Mouse (Mus musculus) heart, postnatal 0 days (tissue): ENCODE measurements around the gene Fam163b. TPM values are rescaled to one million over a fixed set of nuclear protein-coding genes. Genes with fewer than 3 reads are reported as not detected.

Source experiments
- ATAC-seq: fragments of 200-750 bp; cut with Nextera tagmentation; 2 replicates; pipeline ENCODE4 v1.8.0; 2017; ENCODE audit warnings: low read depth, moderate number of reproducible peaks, moderate library complexity; ENCODE audit not compliant: insufficient read depth
- DNase-seq: peaks from one replicate; pipeline ENCODE4 v3.0.0-alpha.2; 2016; ENCODE audit warnings: low spot score
- H3K27ac ChIP-seq: fragments of 300-500 bp; sonication (generic); 2 replicates; pipeline ENCODE4 v1.5.1; 2014; ENCODE audit warnings: low read depth, mild to moderate bottlenecking
- H3K27me3 ChIP-seq: fragments of 300-500 bp; sonication (generic); 2 replicates; pipeline ENCODE4 v1.6.1; 2014; ENCODE audit warnings: low read length, mixed read lengths; ENCODE audit not compliant: control insufficient read depth, insufficient read depth
- H3K36me3 ChIP-seq: fragments of 300-500 bp; sonication (generic); replicated peaks from 2 replicates; pipeline ENCODE4 v1.6.1; 2014; ENCODE audit warnings: low read length, mixed read lengths; ENCODE audit not compliant: control insufficient read depth, insufficient read depth
- H3K4me1 ChIP-seq: fragments of 300-500 bp; sonication (generic); 2 replicates; pipeline ENCODE4 v1.6.1; 2014; ENCODE audit warnings: antibody characterized with exemption; ENCODE audit not compliant: control insufficient read depth, insufficient read depth
- H3K4me2 ChIP-seq: fragments of 300-500 bp; sonication (generic); 2 replicates; pipeline ENCODE4 v1.6.1; 2014; ENCODE audit warnings: low read depth, mild to moderate bottlenecking, low read length, moderate library complexity
- H3K4me3 ChIP-seq: fragments of 300-500 bp; sonication (generic); 2 replicates; pipeline ENCODE4 v1.5.1; 2014; ENCODE audit warnings: low read depth, low read length
- H3K9ac ChIP-seq: fragments of 300-500 bp; sonication (generic); replicated peaks from 2 replicates; pipeline ENCODE4 v1.6.1; 2014; ENCODE audit warnings: low read depth, low read length, mixed read lengths
- H3K9me3 ChIP-seq: fragments of 300-500 bp; sonication (generic); replicated peaks from 2 replicates; pipeline ENCODE4 v1.6.1; 2016; ENCODE audit warnings: low read length; ENCODE audit not compliant: control insufficient read depth
- CTCF ChIP-seq: IDR thresholded peaks from 2 replicates; pipeline ENCODE4 v1.5.1; 2016; ENCODE audit warnings: antibody characterized with exemption, control low read depth, low read depth
- EP300 ChIP-seq: IDR thresholded peaks from 2 replicates; pipeline ENCODE4 v1.6.1; 2016; ENCODE audit warnings: antibody characterized with exemption, low read depth
- WGBS: fragments of 180-500 bp; shearing (Covaris S2); extraction: QIAGEN DNeasy Blood & Tissue Kit; methylation state at CpG from one replicate; pipeline ENCODE4 v1.1.7; 2014; 5-methylcytosine and 5-hydroxymethylcytosine counted together
- polyA plus RNA-seq: library from polyadenylated mRNA; unstranded; fragments of >200 nt; fragmentation: Nextera tagmentation; extraction: Ambion mirVana; gene quantifications from 2 replicates; pipeline ENCODE4 v1.2.1, GENCODE M21; 2015
- total RNA-seq: library from RNA; depleted of rRNA; stranded (reverse); fragments of >200 nt; gene quantifications from 2 replicates; pipeline ENCODE4 v1.2.3, GENCODE M21; 2014; ENCODE audit warnings: low replicate concordance

The Fam163b gene
- total and polyA plus RNA-seq, 2 experiments from 2014 or later: 0.23 to 0.36 TPM

GRCm38 (mm10) chr2:27114169-27114568, 28.1 kb downstream of the Fam163b start:
- ATAC-seq (no peak), DNase-seq (no peak)
- Histone ChIP-seq H3K4me3 (no peak overlapping the region), H3K27me3 (no peaks in the 10 kb centered on the region), H3K27ac (no peak overlapping the region), H3K4me1 (peaks cover 12% of the 10 kb centered on the region; the same call in 1 of the 2 replicates), H3K36me3 (no peaks in the 10 kb centered on the region), H3K4me2 (no peak overlapping the region), H3K9me3 (no peaks in the 10 kb centered on the region), H3K9ac (no peak overlapping the region)
- TF ChIP-seq CTCF: no peak
- TF ChIP-seq EP300: no peak
- 82% methylated on average over 10 of the region's 10 CpGs for WGBS

GRCm38 (mm10) chr2:27112585-27112984, 29.7 kb downstream of the Fam163b start:
- WGBS: 82% methylated on average over 20 of the region's 20 CpGs
- Histone ChIP-seq H3K9me3 (no peaks in the 10 kb centered on the region), H3K9ac (no peak overlapping the region), H3K36me3 (no peaks in the 10 kb centered on the region), H3K4me3 (no peak overlapping the region), H3K27ac (no peak overlapping the region), H3K27me3 (0 out of 2 replicates have a peak, but pooled peaks cover 5% of the 10 kb centered on the region), H3K4me1 (no peaks in the 10 kb centered on the region), H3K4me2 (no peak overlapping the region)
- no peak for TF ChIP-seq CTCF
- TF ChIP-seq EP300: no peak
- ATAC-seq: no peak
- no peak for DNase-seq

- Histone ChIP-seq H3K4me3 (no peak overlapping the region), H3K27ac (no peak overlapping the region), H3K9ac (no peak overlapping the region), H3K4me2 (no peak overlapping the region), H3K4me1 (peaks cover 2% of the 10 kb centered on the region; the same call in 1 of the 2 replicates), H3K27me3 (0 out of 2 replicates have a peak, but pooled peaks cover 5% of the 10 kb centered on the region), H3K36me3 (no peaks in the 10 kb centered on the region), H3K9me3 (no peaks in the 10 kb centered on the region)
- no peak for TF ChIP-seq CTCF
- TF ChIP-seq EP300: no peak
- WGBS: 85% methylated on average over 5 of the region's 5 CpGs
- no peak for ATAC-seq
- DNase-seq: no peak
Measured at GRCm38 (mm10) chr2:27109052-27109451, 33.2 kb downstream of the Fam163b start.

- H3K4me1 ChIP-seq: peaks cover 5% of the 10 kb centered on the region; the same call in 1 of the 2 replicates
- DNase-seq (no peak), ATAC-seq (no peak)
- no peak overlapping the region for H3K9ac ChIP-seq
- 82% methylated on average over 2 of the region's 2 CpGs for WGBS
- 0 out of 2 replicates have a peak, but pooled peaks cover 5% of the 10 kb centered on the region for H3K27me3 ChIP-seq
- no peaks in the 10 kb centered on the region for H3K9me3 ChIP-seq
- no peak overlapping the region for H3K27ac ChIP-seq
- no peak overlapping the region for H3K4me2 ChIP-seq
- no peak for TF ChIP-seq EP300
- TF ChIP-seq CTCF: no peak
- H3K36me3 ChIP-seq: no peaks in the 10 kb centered on the region
- no peak overlapping the region for H3K4me3 ChIP-seq
Measured at GRCm38 (mm10) chr2:27108144-27108543, 34.1 kb downstream of the Fam163b start.

- Histone ChIP-seq H3K27ac (no peak overlapping the region), H3K4me3 (no peak overlapping the region), H3K9me3 (no peaks in the 10 kb centered on the region), H3K36me3 (no peaks in the 10 kb centered on the region), H3K9ac (no peak overlapping the region), H3K4me2 (no peak overlapping the region), H3K27me3 (peaks cover 5% of the 10 kb centered on the region; the same call in 1 of the 2 replicates), H3K4me1 (peaks cover 5% of the 10 kb centered on the region; the same call in 1 of the 2 replicates)
- no peak for DNase-seq
- no peak for ATAC-seq
- TF ChIP-seq EP300: no peak
- no peak for TF ChIP-seq CTCF
- WGBS: 84% methylated on average over 3 of the region's 3 CpGs
Measured at GRCm38 (mm10) chr2:27106816-27107215, 35.5 kb downstream of the Fam163b start.

- Histone ChIP-seq H3K27me3 (peaks cover 4% of the 10 kb centered on the region; the same call in 1 of the 2 replicates), H3K4me1 (peaks cover 6% of the 10 kb centered on the region; the same call in 1 of the 2 replicates), H3K27ac (no peak overlapping the region), H3K4me3 (no peak overlapping the region), H3K4me2 (no peak overlapping the region), H3K9me3 (no peaks in the 10 kb centered on the region), H3K36me3 (no peaks in the 10 kb centered on the region), H3K9ac (no peak overlapping the region)
- WGBS: 51% methylated on average over 7 of the region's 7 CpGs
- DNase-seq (no peak), ATAC-seq (no peak)
- TF ChIP-seq CTCF: no peak
- no peak for TF ChIP-seq EP300
Measured at GRCm38 (mm10) chr2:27103554-27103953, 38.7 kb downstream of the Fam163b start.
